16 mouse cellular contexts compared by ENCODE assay signal in genomic region chr5:136410681-136411181, GRCm38 (mm10).
A peak's percentile ranks its signal among the peaks of the same experiment; 100 is the strongest.
DNase-seq lines count a peak whose midpoint lies in the region; ATAC-seq and TF ChIP-seq lines count a peak whose summit lies in the region.
"Had no signal": no experiment of that assay in that cellular context is flagged by ENCODE, and none has a peak within 500 bp of the region (broad histone marks: within the 10 kb centered on the region; RNA-seq: fewer than 3 reads in every experiment).

No protein-coding gene starts in this region.

- peak; percentile 32; the same call in 1 of the 2 replicates for ATAC-seq in forebrain, postnatal 0 days
- ATAC-seq in forebrain, embryonic 16.5 days = no peak
- 0 out of 2 replicates have a peak, but pooled peaks have one; percentile 10 for ATAC-seq in liver, postnatal 0 days
- ATAC-seq: forebrain, embryonic 15.5 days; hindbrain, embryonic 16.5 days had no signal

- no peaks in the 10 kb centered on the region for H3K27me3 ChIP-seq in forebrain, postnatal 0 days (ENCODE audit: insufficient read depth, low read length)
- no peaks in the 10 kb centered on the region for H3K27me3 ChIP-seq in forebrain, embryonic 16.5 days (replicated peaks; ENCODE audit: control insufficient read depth, insufficient read depth, low read length)
- H3K27me3 ChIP-seq in liver, postnatal 0 days (ENCODE audit: insufficient read depth, low read length) = no peaks in the 10 kb centered on the region
- no peaks in the 10 kb centered on the region for H3K27me3 ChIP-seq in cerebellum, adult 2 months (ENCODE audit: control insufficient read depth, insufficient read depth, low read length)
- H3K27me3 ChIP-seq: forebrain, embryonic 15.5 days had no signal

- no peaks in the 10 kb centered on the region for H3K4me1 ChIP-seq in forebrain, postnatal 0 days (ENCODE audit: insufficient read depth)
- H3K4me1 ChIP-seq in forebrain, embryonic 16.5 days (replicated peaks; ENCODE audit: control insufficient read depth, insufficient read depth, low read length) = no peaks in the 10 kb centered on the region
- H3K4me1 ChIP-seq in liver, postnatal 0 days (ENCODE audit: insufficient read depth) = peaks cover 7% of the 10 kb centered on the region; the same call in 1 of the 2 replicates
- H3K4me1 ChIP-seq in cerebellum, adult 2 months (ENCODE audit: control insufficient read depth, insufficient read depth, low read length) = peaks cover 5% of the 10 kb centered on the region

- 68% methylated on average over 7 of the region's 7 CpGs for WGBS in forebrain, postnatal 0 days
- 75% methylated on average over 7 of the region's 7 CpGs for WGBS in forebrain, embryonic 16.5 days
- 35% methylated on average over 7 of the region's 7 CpGs for WGBS in liver, postnatal 0 days (ENCODE audit: insufficient replicate concordance)
- 72% methylated on average over 7 of the region's 7 CpGs for WGBS in cerebellum, adult 2 months

- H3K9ac ChIP-seq in forebrain, postnatal 0 days = no peak overlapping the region
- H3K9ac ChIP-seq in forebrain, embryonic 16.5 days (replicated peaks; ENCODE audit: low read depth, low read length) = no peak overlapping the region
- H3K9ac ChIP-seq in liver, postnatal 0 days (replicated peaks) = no peak overlapping the region
- H3K9ac ChIP-seq: embryonic facial prominence, embryonic 13.5 days; forebrain, embryonic 15.5 days had no signal

- TF ChIP-seq POLR2A in cerebellum, adult 2 months (IDR thresholded peaks at IDR 0.05; ENCODE audit: borderline replicate concordance, insufficient read depth, low read length) = no peak

- H3K36me3 ChIP-seq in forebrain, postnatal 0 days (ENCODE audit: insufficient read depth) = 0 out of 2 replicates have a peak, but pooled peaks cover 4% of the 10 kb centered on the region
- peaks cover 5% of the 10 kb centered on the region; the same call in 1 of the 2 replicates for H3K36me3 ChIP-seq in forebrain, embryonic 16.5 days (ENCODE audit: control insufficient read depth, insufficient read depth)
- no peaks in the 10 kb centered on the region for H3K36me3 ChIP-seq in liver, postnatal 0 days (replicated peaks; ENCODE audit: insufficient read depth, low read length)

- peak; percentile 58 for DNase-seq in forebrain, postnatal 0 days
- DNase-seq in right cerebral cortex, postnatal 10 days (ENCODE audit: low spot score in 2 of 2) = peak; percentile 32 to 51
- DNase-seq in right cerebral cortex, postnatal 14 days = no peak
- no peak for DNase-seq in liver, postnatal 0 days
- DNase-seq in urinary bladder, postnatal 25 days (ENCODE audit: low spot score) = no peak
- no peak for DNase-seq in kidney, adult 11 months
- no peak for DNase-seq in cerebellum, adult 2 months
- DNase-seq: adrenal gland, postnatal 25 days; B cell, adult 2 months; cerebellum, adult 11-12 months; kidney, postnatal 25 days had no signal

- no peaks in the 10 kb centered on the region for H3K9me3 ChIP-seq in forebrain, postnatal 0 days (ENCODE audit: low read length)
- H3K9me3 ChIP-seq in forebrain, embryonic 16.5 days (ENCODE audit: control insufficient read depth, low read length) = peaks cover 5% of the 10 kb centered on the region; the same call in 1 of the 2 replicates
- H3K9me3 ChIP-seq in liver, postnatal 0 days (ENCODE audit: low read length) = no peaks in the 10 kb centered on the region
- H3K9me3 ChIP-seq: forebrain, embryonic 15.5 days had no signal

- TF ChIP-seq CTCF in forebrain, postnatal 0 days (IDR thresholded peaks at IDR 0.05; ENCODE audit: low read depth) = no peak
- TF ChIP-seq CTCF in liver, postnatal 0 days (IDR thresholded peaks at IDR 0.05; ENCODE audit: low read depth) = no peak
- TF ChIP-seq CTCF in cerebellum, adult 2 months (IDR thresholded peaks at IDR 0.05; ENCODE audit: borderline replicate concordance, insufficient read depth, low read depth, low read length) = no peak

- H3K4me2 ChIP-seq in forebrain, postnatal 0 days (ENCODE audit: low read depth) = no peak overlapping the region
- H3K4me2 ChIP-seq in forebrain, embryonic 16.5 days (ENCODE audit: low read length) = no peak overlapping the region
- H3K4me2 ChIP-seq in liver, postnatal 0 days (ENCODE audit: low read depth, low read length) = no peak overlapping the region
- H3K4me2 ChIP-seq: embryonic facial prominence, embryonic 13.5 days; forebrain, embryonic 15.5 days; midbrain, embryonic 11.5 days had no signal

- no peak overlapping the region for H3K4me3 ChIP-seq in forebrain, postnatal 0 days (ENCODE audit: low read depth, low read length)
- H3K4me3 ChIP-seq in forebrain, embryonic 16.5 days (replicated peaks; ENCODE audit: low read length) = no peak overlapping the region
- H3K4me3 ChIP-seq in liver, postnatal 0 days (ENCODE audit: low read depth, low read length) = no peak overlapping the region
- no peak overlapping the region for H3K4me3 ChIP-seq in cerebellum, adult 2 months (replicated peaks; ENCODE audit: insufficient read depth, low read depth, low read length)
- H3K4me3 ChIP-seq: embryonic facial prominence, embryonic 13.5 days; forebrain, embryonic 15.5 days had no signal

- peak; percentile 70 for TF ChIP-seq EP300 in liver, postnatal 0 days (IDR thresholded peaks at IDR 0.05; ENCODE audit: low read depth)

- no peak overlapping the region for H3K27ac ChIP-seq in forebrain, postnatal 0 days (ENCODE audit: low read depth, low read length)
- H3K27ac ChIP-seq in forebrain, embryonic 16.5 days (ENCODE audit: low read length) = no peak overlapping the region
- no peak overlapping the region for H3K27ac ChIP-seq in liver, postnatal 0 days (ENCODE audit: low read depth)
- no peak overlapping the region for H3K27ac ChIP-seq in cerebellum, adult 2 months (ENCODE audit: insufficient read depth, low read length)
- H3K27ac ChIP-seq: embryonic facial prominence, embryonic 13.5 days; forebrain, embryonic 15.5 days had no signal

Comparison
In these comparisons a context has a peak if more than half of its experiments do, and no peak if none do; other contexts are left out.
1. DNase-seq: peak in forebrain, postnatal 0 days (single experiment) and right cerebral cortex, postnatal 10 days (2 of 2); none in right cerebral cortex, postnatal 14 days (single experiment), liver, postnatal 0 days (single experiment), urinary bladder, postnatal 25 days (single experiment), kidney, adult 11 months (single experiment) and cerebellum, adult 2 months (0 of 2).